Mouse (Mus musculus) heart, adult 10 weeks (tissue): ENCODE results near the gene Taz. TPM values are rescaled to one million over a fixed set of nuclear protein-coding genes. Genes with fewer than 3 reads are reported as not detected.

ENCODE experiments used
- polyA plus RNA-seq: library from polyadenylated mRNA; stranded (reverse); fragments of 350-450 nt; fragmentation: Illumina TruSeq; extraction: RNeasy Lipid Tissue Mini Kit (QIAGEN cat#74804); gene quantifications from one replicate; pipeline ENCODE4 v1.2.3, GENCODE M21; 2014; ENCODE audit warnings: low read depth, low replicate concordance

The Taz gene
- 89.4 TPM for polyA plus RNA-seq

GRCm38 (mm10) chrX:74281732-74282394, at the start of gene Taz, which contains the start of gene Dnase1l1:
Gene Taz, plus strand, starts transcription at chrX:74281912.
Gene Dnase1l1, minus strand, starts transcription at chrX:74282337.

DNA sequence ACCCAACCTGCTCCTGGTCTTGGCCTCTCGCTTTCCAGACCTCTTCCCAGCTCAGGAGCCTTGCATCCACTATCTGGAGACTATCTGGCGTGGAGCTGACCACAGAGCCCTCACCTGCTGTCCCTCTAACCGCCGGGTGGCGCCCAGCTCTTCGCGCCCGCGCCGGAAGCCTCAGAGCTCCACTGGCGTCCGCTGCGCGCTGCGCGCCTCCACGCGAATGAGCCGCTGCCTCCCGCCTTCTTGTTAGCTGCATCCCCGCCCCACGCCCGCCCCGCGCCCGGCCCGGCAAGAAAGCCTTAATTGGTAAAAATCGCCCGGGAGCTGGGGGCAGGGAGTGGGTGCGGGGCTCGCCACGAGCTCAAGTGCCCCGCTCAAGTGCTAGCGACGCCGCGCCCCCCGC, 32.1 kb upstream of the Taz start, which contains the start of gene Flna:
Gene Flna (minus strand): TSS at position 206 of the 400 bp plus-strand sequence.

GRCm38 (mm10) chrX:74254153-74254887, 27.4 kb upstream of the Taz start, which contains the start of gene Emd:
Gene Emd, plus strand, starts transcription at chrX:74254687.

DNA sequence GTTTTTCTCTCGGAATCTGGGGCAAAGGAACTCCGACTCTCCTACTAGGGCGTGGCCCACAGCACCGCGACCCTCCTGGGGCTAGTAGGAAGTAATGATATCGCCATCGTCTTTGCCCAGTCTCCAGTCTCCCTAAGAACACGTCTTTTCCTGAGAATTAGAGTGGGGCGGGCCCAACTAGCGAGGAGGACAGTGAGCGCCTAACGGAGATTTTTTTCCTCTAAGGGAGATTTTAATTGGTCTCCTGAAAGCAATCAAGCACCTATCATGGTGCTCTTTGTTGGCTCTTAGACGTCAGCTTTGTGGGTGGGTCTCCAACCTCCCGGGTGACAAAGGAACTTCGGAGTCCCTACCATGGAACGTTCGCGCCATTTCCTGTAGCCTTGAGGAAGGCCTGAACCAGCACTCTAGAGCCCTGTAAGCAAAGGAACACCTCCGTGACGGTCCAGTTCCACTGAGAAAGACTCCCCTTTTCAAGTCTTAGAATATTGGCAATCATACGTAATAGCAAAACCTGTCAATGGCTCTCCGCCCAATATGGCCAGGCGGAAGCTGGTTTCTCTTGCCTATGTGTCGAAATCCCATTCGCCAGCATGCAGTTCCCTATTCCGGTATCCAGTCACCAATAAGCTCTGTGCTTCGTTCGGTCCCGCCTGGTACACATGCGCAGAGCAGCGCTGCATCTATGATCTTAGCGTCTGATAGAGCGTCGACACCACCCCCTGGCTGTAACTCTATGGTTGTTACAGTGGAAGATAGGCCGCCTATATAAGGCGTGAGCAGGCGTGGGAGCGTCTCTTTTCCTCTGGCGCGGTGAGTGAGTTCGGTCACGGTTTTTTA, 11.4 kb upstream of the Taz start, which contains the start of gene Rpl10:
Gene Rpl10 (plus strand): TSS at position 751 of the 840 bp plus-strand sequence.

GRCm38 (mm10) chrX:74296538-74297448, 15.1 kb downstream of the Taz start, which contains the start of gene Atp6ap1:
Gene Atp6ap1, plus strand, starts transcription at chrX:74297097.

GRCm38 (mm10) chrX:74304867-74305700, 23.4 kb downstream of the Taz start, which contains the start of gene Gdi1:
Gene Gdi1, plus strand, starts transcription at chrX:74304998.

GRCm38 (mm10) chrX:74312540-74313464, 31.1 kb downstream of the Taz start, which contains the start of gene Fam50a:
Gene Fam50a, plus strand, starts transcription at chrX:74313033.

GRCm38 (mm10) chrX:74328725-74329161, 47.0 kb downstream of the Taz start, which contains the start of gene Plxna3:
Gene Plxna3, plus strand, starts transcription at chrX:74329066.

Other genes starting within 250 kb of the Taz start
- not detected for gene Opn1mw, start 154.4 kb upstream of the Taz start, polyA plus RNA-seq
- gene Mecp2, start 146.5 kb upstream of the Taz start, polyA plus RNA-seq, result 20.1 TPM
- not detected for gene Tex28, start 114.1 kb upstream of the Taz start, polyA plus RNA-seq
- gene Tktl1, start 104.7 kb upstream of the Taz start, polyA plus RNA-seq, result not detected
- gene Flna, start 32.1 kb upstream of the Taz start, polyA plus RNA-seq, result 157 TPM
- 58.3 TPM for gene Emd, start 27.2 kb upstream of the Taz start, polyA plus RNA-seq
- gene Rpl10, start 11.1 kb upstream of the Taz start, polyA plus RNA-seq, result 920 TPM
- gene Dnase1l1, start 425 bp downstream of the Taz start, polyA plus RNA-seq, result 20.8 TPM
- gene Atp6ap1, start 15.2 kb downstream of the Taz start, polyA plus RNA-seq, result 178 TPM
- gene Gdi1, start 23.1 kb downstream of the Taz start, polyA plus RNA-seq, result 84.5 TPM
- gene Fam50a, start 31.1 kb downstream of the Taz start, polyA plus RNA-seq, result 33.4 TPM
- gene Plxna3, start 47.2 kb downstream of the Taz start, polyA plus RNA-seq, result 2.0 TPM
- gene Lage3, start 71.7 kb downstream of the Taz start, polyA plus RNA-seq, result 31.3 TPM
- 73.7 TPM for gene Ubl4a, start 91.3 kb downstream of the Taz start, polyA plus RNA-seq
- 7.1 TPM for gene Slc10a3, start 91.4 kb downstream of the Taz start, polyA plus RNA-seq
- gene Fam3a, start 111.4 kb downstream of the Taz start, polyA plus RNA-seq, result 25.7 TPM
- gene Ikbkg, start 111.4 kb downstream of the Taz start, polyA plus RNA-seq, result 23.9 TPM
- gene G6pdx, start 147.3 kb downstream of the Taz start, polyA plus RNA-seq, result 8.7 TPM
- gene Gm6880, start 199.5 kb downstream of the Taz start, polyA plus RNA-seq, result not detected